Mouse (Mus musculus): ENCODE results near the gene Dmtf1.

DNA sequence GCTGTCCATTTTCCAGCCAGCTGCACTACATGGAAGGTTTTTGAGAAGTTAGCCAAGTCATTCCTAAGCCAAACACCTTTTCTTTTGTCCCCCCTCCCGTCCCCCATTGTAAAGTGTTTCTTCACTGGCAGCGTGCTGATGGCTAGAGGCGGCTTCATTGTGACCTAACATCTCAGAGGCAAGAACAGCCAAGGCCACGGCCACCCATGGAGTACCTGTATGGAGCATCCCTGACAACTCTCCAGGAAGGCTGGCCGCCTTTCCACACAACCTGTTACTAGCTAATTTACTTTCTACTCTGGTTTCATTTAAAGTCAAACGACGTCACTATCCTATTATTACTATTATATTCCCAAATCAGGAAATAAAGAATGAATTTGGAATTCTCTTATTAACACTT, 29.8 kb downstream of the Dmtf1 start:
- TF ChIP-seq CTCF (IDR thresholded peaks at IDR 0.05; ENCODE audit: extremely low read depth, insufficient read depth, low read length) (no peak), POLR2A (IDR thresholded peaks at IDR 0.05; ENCODE audit: extremely low read depth, insufficient read depth, low read length) (no peak)

Measured in cortical plate, adult 2 months (tissue).